Mouse (Mus musculus) C2C12 (cell line): ENCODE results near the gene Dtx1. TPM values are rescaled to one million over a fixed set of nuclear protein-coding genes. Genes with fewer than 3 reads are reported as not detected.

Experiments
- H3K27me3 ChIP-seq: one replicate; pipeline ENCODE4 v1.6.1; 2011; ENCODE audit not compliant: control insufficient read depth, insufficient read depth, insufficient read length
- H3K36me3 ChIP-seq: one replicate; pipeline ENCODE4 v1.6.1; 2011; ENCODE audit not compliant: control insufficient read depth, insufficient read depth
- H3K4me3 ChIP-seq: one replicate; pipeline ENCODE4 v1.5.1; 2011; ENCODE audit warnings: mild to moderate bottlenecking, control low read depth; ENCODE audit not compliant: poor library complexity, insufficient read depth, severe bottlenecking
- H3K79me2 ChIP-seq: one replicate; pipeline ENCODE4 v1.6.1; 2011; ENCODE audit not compliant: control insufficient read depth, insufficient read depth
- H3K79me3 ChIP-seq: one replicate; pipeline ENCODE4 v1.6.1; 2011; ENCODE audit warnings: low read depth, control low read depth
- H3ac ChIP-seq: one replicate; pipeline ENCODE3; 2011; ENCODE audit warnings: low read depth; ENCODE audit not compliant: control insufficient read depth, insufficient read length
- CEBPB ChIP-seq: IDR thresholded peaks from one replicate; pipeline ENCODE4 v1.6.1; 2011; ENCODE audit warnings: low read depth, mild to moderate bottlenecking, control low read depth, moderate library complexity
- CTCF ChIP-seq: IDR thresholded peaks from one replicate; pipeline ENCODE4 v1.5.1; 2011; ENCODE audit not compliant: control insufficient read depth, insufficient read depth, insufficient read length
- FOSL1 ChIP-seq: IDR thresholded peaks from one replicate; pipeline ENCODE4 v1.8.0; 2011; ENCODE audit warnings: mild to moderate bottlenecking, low read length; ENCODE audit not compliant: poor library complexity, insufficient read depth, severe bottlenecking
- MAX ChIP-seq: IDR thresholded peaks from one replicate; pipeline ENCODE4 v1.6.1; 2011; ENCODE audit warnings: mild to moderate bottlenecking, control low read depth
- MYOD1 ChIP-seq: IDR thresholded peaks from one replicate; pipeline ENCODE4 v1.6.1; 2011; ENCODE audit warnings: low read depth; ENCODE audit not compliant: control insufficient read depth, insufficient read length
- MYOG ChIP-seq: IDR thresholded peaks from one replicate; pipeline ENCODE4 v1.6.1; 2011; ENCODE audit not compliant: control insufficient read depth, insufficient read length; ENCODE audit errors: extremely low read depth
- USF1 ChIP-seq: IDR thresholded peaks from one replicate; pipeline ENCODE4 v1.6.1; 2011; ENCODE audit warnings: low read depth, mild to moderate bottlenecking, control low read depth, moderate library complexity
- polyA plus RNA-seq: library from polyadenylated mRNA; unstranded; fragments of >200 nt; fragmentation: generic; extraction: Trizol; gene quantifications from one replicate; pipeline ENCODE4 v1.2.1, GENCODE M21; 2012; ENCODE audit warnings: missing spikeins

Dtx1 gene
- polyA plus RNA-seq, 1 experiment: not detected

- H3K4me3 ChIP-seq: no peak overlapping the region
- TF ChIP-seq FOSL1 (no peak), CTCF (no peak), CEBPB (no peak), MAX (no peak), MYOG (no peak), MYOD1 (no peak), USF1 (no peak)
- H3ac ChIP-seq: no peak overlapping the region
- no peaks in the 10 kb centered on the region for H3K79me3 ChIP-seq
- no peaks in the 10 kb centered on the region for H3K36me3 ChIP-seq
- H3K79me2 ChIP-seq: no peaks in the 10 kb centered on the region
- H3K27me3 ChIP-seq: peaks cover 85% of the 10 kb centered on the region
Measured at GRCm38 (mm10) chr5:120710826-120711248, 890 bp downstream of the Dtx1 start.

- Histone ChIP-seq H3K36me3 (no peaks in the 10 kb centered on the region), H3K27me3 (peaks cover 86% of the 10 kb centered on the region), H3K79me3 (no peaks in the 10 kb centered on the region), H3K4me3 (no peak overlapping the region), H3K79me2 (no peaks in the 10 kb centered on the region), H3ac (no peak overlapping the region)
- TF ChIP-seq FOSL1 (no peak), MYOG (no peak), MAX (no peak), CTCF (no peak), CEBPB (no peak), MYOD1 (no peak), USF1 (no peak)
Measured at GRCm38 (mm10) chr5:120710161-120710825, 1.4 kb downstream of the Dtx1 start.

GRCm38 (mm10) chr5:120706976-120707375 is 4.8 kb downstream of the Dtx1 start:
- Histone ChIP-seq H3K36me3 (no peaks in the 10 kb centered on the region), H3ac (no peak overlapping the region), H3K79me2 (no peaks in the 10 kb centered on the region), H3K4me3 (no peak overlapping the region), H3K79me3 (no peaks in the 10 kb centered on the region), H3K27me3 (peaks cover 84% of the 10 kb centered on the region)
- TF ChIP-seq USF1: no peak
- TF ChIP-seq MAX: no peak
- TF ChIP-seq MYOG: no peak
- TF ChIP-seq MYOD1: no peak
- TF ChIP-seq FOSL1: no peak
- TF ChIP-seq CTCF: no peak
- TF ChIP-seq CEBPB: no peak

- no peak overlapping the region for H3K4me3 ChIP-seq
- H3K36me3 ChIP-seq: no peaks in the 10 kb centered on the region
- no peaks in the 10 kb centered on the region for H3K79me2 ChIP-seq
- no peak overlapping the region for H3ac ChIP-seq
- peaks cover 80% of the 10 kb centered on the region for H3K27me3 ChIP-seq
- no peaks in the 10 kb centered on the region for H3K79me3 ChIP-seq
- TF ChIP-seq MAX (no peak), CEBPB (no peak), MYOD1 (no peak), USF1 (no peak), CTCF (no peak), MYOG (no peak), FOSL1 (no peak)
Measured at GRCm38 (mm10) chr5:120706541-120706940, 5.2 kb downstream of the Dtx1 start.

GRCm38 (mm10) chr5:120704421-120704820 is 7.3 kb downstream of the Dtx1 start:
- TF ChIP-seq CTCF (no peak), USF1 (no peak), CEBPB (no peak), MYOD1 (no peak), MYOG (no peak), FOSL1 (no peak), MAX (no peak)
- Histone ChIP-seq H3K27me3 (peaks cover 73% of the 10 kb centered on the region), H3K79me2 (no peaks in the 10 kb centered on the region), H3ac (no peak overlapping the region), H3K36me3 (no peaks in the 10 kb centered on the region), H3K4me3 (no peak overlapping the region), H3K79me3 (no peaks in the 10 kb centered on the region)
